Mouse (Mus musculus): Measurements from ENCODE around the gene Lpo. TPM values are rescaled to one million over a fixed set of nuclear protein-coding genes. Genes with fewer than 3 reads are reported as not detected.

Lpo gene
- polyA plus RNA-seq, 1 experiment, result 0.32 TPM

DNA sequence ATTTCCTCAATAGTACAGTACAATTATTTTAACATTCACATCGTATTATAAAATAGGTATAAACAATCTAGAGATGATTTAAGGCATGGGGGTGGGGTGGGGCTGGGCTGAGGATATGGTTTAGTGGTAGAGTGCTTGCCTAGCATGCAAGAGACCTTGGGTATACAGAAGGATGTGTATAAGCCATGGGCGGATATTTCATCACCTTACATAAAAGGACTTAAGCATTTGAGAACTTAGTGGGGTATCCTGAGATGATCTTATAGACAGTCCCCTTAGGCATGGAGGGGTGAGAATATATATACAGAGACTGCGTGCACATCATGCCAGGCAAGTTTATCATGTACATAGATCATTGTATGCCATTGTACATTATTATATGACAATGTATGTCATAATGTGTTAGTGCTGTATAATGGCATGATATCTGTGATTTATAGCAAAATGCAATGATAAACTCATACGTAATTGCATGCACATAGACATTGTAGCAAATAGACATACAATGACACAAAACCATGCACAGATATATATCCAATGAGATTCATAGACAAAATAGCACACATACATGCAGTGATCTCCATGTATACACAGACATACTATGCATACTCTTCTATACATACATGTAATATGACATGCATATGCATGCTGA lies 69.0 kb downstream of the Lpo start:
- DNase-seq (ENCODE audit: low read depth), result no peak

DNA sequence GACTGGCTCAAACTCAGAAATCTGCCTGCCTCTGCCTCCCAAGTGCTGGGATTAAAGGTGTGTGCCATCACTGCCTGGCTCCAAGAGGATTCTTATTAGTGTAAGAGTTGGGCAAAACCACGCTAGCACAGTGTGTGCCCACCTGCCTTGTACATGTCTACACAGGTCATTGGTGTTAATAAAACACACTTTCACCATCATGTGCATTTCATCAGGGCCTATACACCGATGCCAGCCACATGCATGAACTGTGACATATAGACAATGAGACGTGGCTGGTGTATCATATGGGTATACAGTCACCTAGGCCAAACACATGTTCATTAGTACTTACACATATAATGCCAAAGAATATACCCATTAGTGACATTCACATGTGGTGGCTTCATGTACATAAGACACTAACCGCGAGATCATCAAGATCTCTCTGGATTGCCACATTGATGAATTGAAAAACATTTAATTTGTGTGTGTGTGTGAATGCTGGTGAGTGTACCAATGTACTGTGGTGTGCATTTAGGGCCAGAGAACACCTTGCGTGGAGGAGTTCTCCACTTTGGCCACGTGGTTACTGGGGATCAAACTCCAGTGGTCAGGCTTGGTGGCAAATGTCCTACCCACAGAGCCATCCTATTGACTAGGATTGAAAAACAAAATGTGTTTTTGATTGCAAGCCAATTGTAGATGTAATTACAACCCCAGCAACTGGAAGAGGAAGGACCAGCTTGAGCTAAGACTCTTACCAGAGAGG lies 69.8 kb downstream of the Lpo start:
- no peak for DNase-seq (ENCODE audit: low read depth)

DNA sequence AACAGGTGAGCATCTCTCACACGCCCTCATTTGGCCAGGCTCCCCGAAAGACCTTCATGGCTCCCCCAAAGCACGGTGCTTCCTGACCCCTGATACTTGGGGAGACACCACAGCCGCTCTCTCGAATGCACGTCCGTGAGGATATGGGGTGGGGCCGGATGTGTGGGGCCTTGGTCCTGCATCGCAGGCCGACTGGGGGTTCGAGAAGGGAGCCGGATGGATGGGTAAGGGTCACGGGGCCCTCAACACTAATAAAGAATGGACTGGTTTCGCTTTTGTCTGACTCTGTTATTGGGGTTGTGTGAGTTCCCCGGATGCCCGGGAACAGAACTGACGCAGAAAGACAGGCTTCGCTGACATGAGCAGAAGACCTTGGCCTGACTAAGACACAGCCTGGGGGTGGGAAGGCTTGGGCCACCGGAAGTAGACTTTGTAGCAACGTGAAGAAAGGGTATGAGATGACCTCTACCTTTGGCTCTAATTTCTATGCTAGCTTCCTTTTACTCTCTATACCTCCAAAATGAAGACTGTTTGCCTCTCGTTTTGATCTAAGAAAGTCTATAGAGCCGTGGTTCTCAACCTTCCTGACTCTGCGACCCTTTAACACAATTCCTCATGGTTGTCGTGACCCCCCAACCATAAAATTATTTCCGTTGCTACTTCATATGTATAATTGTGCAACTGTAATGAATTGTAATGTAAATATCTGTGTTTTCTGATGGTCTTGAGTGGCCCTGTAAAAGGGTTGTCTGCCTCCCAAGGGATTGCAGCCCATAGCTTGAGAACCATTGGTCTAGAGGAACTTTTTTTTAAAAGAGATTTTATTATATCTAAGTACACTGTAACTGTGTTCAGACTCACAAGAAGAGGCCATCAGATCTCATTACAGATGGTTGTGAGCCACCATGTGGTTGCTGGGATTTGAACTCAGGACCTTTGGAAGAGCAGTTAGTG lies 70.8 kb downstream of the Lpo start:
- DNase-seq (ENCODE audit: low read depth), result no peak

Other genes with a start within 250 kb of the Lpo start
- 29.9 and 31.7 TPM in 2 replicates for gene Mtmr4, start 236.1 kb downstream of the Lpo start, polyA plus RNA-seq (2012; rRNA removed)
- 0.27 and 0.51 TPM in 2 replicates for gene Hsf5, start 211.1 kb downstream of the Lpo start, polyA plus RNA-seq (2012; rRNA removed)
- 15.9 and 25.5 TPM in 2 replicates for gene Rnf43, start 165.6 kb downstream of the Lpo start, polyA plus RNA-seq (2012; rRNA removed)
- 83.7 and 91.5 TPM in 2 replicates for gene Supt4a, start 90.7 kb downstream of the Lpo start, polyA plus RNA-seq (2012; rRNA removed)
- gene Tspoap1, start 67.7 kb downstream of the Lpo start, polyA plus RNA-seq (2012; rRNA removed), result 2.7 and 3.7 TPM in 2 replicates
- 0.14 TPM in 1 of 2 replicates, not detected in the other for gene Mpo, start 34.7 kb downstream of the Lpo start, polyA plus RNA-seq (2012; rRNA removed)
- 20.8 and 22.2 TPM in 2 replicates for gene Mks1, start 24.9 kb upstream of the Lpo start, polyA plus RNA-seq (2012; rRNA removed)
- 0.07 TPM in 1 of 2 replicates, not detected in the other for gene Epx, start 47.2 kb upstream of the Lpo start, polyA plus RNA-seq (2012; rRNA removed)
- gene Olfr462, start 64.0 kb upstream of the Lpo start, polyA plus RNA-seq (2012; rRNA removed), result not detected in 2 replicates
- gene Olfr463, start 69.1 kb upstream of the Lpo start, polyA plus RNA-seq (2012; rRNA removed), result not detected in 2 replicates
- gene Olfr464, start 92.7 kb upstream of the Lpo start, polyA plus RNA-seq (2012; rRNA removed), result not detected in 2 replicates
- 101 and 125 TPM in 2 replicates for gene Dynll2, start 159.2 kb upstream of the Lpo start, polyA plus RNA-seq (2012; rRNA removed)
- gene Srsf1, start 219.1 kb upstream of the Lpo start, polyA plus RNA-seq (2012; rRNA removed), result 96.0 and 122 TPM in 2 replicates
- 19.6 and 24.4 TPM in 2 replicates for gene Vezf1, start 240.0 kb upstream of the Lpo start, polyA plus RNA-seq (2012; rRNA removed)

Data from gonadal fat pad, adult 2 months (tissue).